Mouse (Mus musculus) lung, adult 2 months (tissue): ENCODE results near the gene Nek7. TPM values are rescaled to one million over a fixed set of nuclear protein-coding genes. Genes with fewer than 3 reads are reported as not detected.
A peak's percentile ranks its signal among the peaks of the same experiment; 100 is the strongest.

Source experiments
- DNase-seq: peaks from one replicate; pipeline ENCODE4 v3.0.0; 2022
- H3K4me1 ChIP-seq: fragments of 200-500 bp; 2 replicates; pipeline ENCODE4 v1.6.1; 2011; ENCODE audit warnings: low read length; ENCODE audit not compliant: control insufficient read depth, insufficient read depth
- H3K4me3 ChIP-seq: fragments of 200-500 bp; replicated peaks from 2 replicates; pipeline ENCODE3; 2011; ENCODE audit warnings: low read depth, mild to moderate bottlenecking, control low read depth, low read length; ENCODE audit errors: extremely low read depth
- CTCF ChIP-seq: fragments of 200-500 bp; IDR thresholded peaks from 2 replicates; pipeline ENCODE4 v1.5.1; 2011; ENCODE audit warnings: mild to moderate bottlenecking, low read length, control low read depth; ENCODE audit not compliant: insufficient read depth
- POLR2A ChIP-seq: fragments of 200-500 bp; IDR thresholded peaks from 2 replicates; pipeline ENCODE4 v1.6.1; 2011; ENCODE audit warnings: low read depth, mild to moderate bottlenecking, control low read depth, low read length, borderline replicate concordance; ENCODE audit errors: extremely low read depth
- WGBS: fragments of 180-500 bp; shearing (Covaris S2); methylation state at CpG from one replicate; pipeline ENCODE4 v1.1.7; 2018; 5-methylcytosine and 5-hydroxymethylcytosine counted together
- polyA plus RNA-seq: library from polyadenylated mRNA; depleted of rRNA; stranded (reverse); fragments of >200 nt; gene quantifications from 2 replicates; pipeline ENCODE4 v1.2.3, GENCODE M21; 2012; rRNA removed

The Nek7 gene
- 13.6 and 17.3 TPM in 2 replicates for polyA plus RNA-seq

DNA sequence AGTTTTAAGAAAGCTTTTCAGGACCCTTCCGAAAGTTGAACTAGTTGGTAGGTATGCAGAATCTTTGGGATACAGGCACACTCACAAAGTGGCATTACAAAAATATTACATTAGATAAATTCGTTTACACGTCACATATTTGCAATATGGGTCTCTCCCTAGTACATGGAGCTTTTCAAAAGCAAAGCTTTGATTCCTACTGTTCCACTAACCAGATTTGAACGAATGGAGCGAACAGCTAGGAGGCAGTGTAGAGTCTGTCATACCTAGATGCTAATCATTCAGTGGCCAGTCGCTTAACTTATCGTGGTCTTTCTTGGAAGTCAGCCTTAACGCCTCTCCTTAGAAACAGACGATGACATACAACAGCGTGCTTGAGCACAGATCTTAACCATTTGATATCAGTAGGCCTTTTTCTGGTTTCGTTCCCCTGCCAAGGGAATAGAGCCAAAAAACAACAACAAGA lies at the start of gene Nek7:
Gene Nek7 (minus strand): TSS at position 146 of the 466 bp plus-strand sequence.
- Histone ChIP-seq H3K4me3 (peak within 1 kb of the TSS; percentile 63), H3K4me1 (peaks cover 7% of the 10 kb centered on the region)
- DNase-seq: peak; percentile 25
- TF ChIP-seq POLR2A (no peak), CTCF (no peak)
- WGBS: 2% methylated on average over 11 of the region's 11 CpGs

GRCm38 (mm10) chr1:138662342-138662741 lies 42.4 kb upstream of the Nek7 start:
- DNase-seq: no peak
- Histone ChIP-seq H3K4me1 (no peaks in the 10 kb centered on the region), H3K4me3 (no peak overlapping the region)
- TF ChIP-seq POLR2A (no peak), CTCF (no peak)
- WGBS: 83% methylated on average over 2 of the region's 2 CpGs

DNA sequence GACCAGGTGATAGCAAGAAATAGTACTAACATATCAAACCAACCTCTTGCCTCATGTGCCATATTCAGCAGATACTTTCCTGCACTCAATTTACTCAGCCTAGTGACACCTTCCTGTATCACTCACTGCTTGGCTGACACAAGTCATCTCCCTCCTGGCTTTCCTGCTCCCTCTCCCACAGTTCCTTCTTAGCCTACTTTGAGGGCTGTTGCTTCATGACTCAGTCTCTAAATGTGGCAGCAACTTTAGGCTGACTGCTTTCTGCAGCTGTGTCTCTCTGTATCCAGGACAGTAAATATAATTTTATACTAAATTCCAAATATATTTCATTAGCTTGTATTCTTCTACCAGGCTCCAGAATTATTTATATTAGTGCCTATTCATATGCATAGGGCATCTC lies 34.3 kb upstream of the Nek7 start:
- DNase-seq: no peak
- no peak overlapping the region for H3K4me3 ChIP-seq
- no peak for TF ChIP-seq CTCF
- no peak for TF ChIP-seq POLR2A
- no peaks in the 10 kb centered on the region for H3K4me1 ChIP-seq

DNA sequence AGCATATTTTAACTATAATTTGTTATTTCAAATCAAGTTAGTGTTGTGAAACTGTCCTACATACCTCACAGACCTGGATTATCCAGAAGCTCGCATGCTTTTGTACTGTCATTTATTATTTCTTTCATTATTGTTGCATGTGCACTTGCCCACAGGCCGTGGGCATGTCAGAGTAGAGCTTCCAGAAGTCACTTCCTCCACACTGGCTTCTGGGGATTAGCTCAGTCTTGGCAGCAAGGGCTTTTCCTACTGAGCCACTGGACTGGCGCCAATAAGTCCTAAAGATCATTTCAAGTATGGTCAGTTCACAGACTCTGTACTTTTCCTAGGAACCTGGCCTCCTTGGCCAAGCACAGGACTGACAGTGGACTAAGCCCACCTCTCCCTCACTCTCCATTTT lies 25.1 kb upstream of the Nek7 start:
- 40% methylated on average over 3 of the region's 3 CpGs for WGBS
- TF ChIP-seq CTCF (no peak), POLR2A (no peak)
- no peak overlapping the region for H3K4me3 ChIP-seq
- no peaks in the 10 kb centered on the region for H3K4me1 ChIP-seq
- DNase-seq: no peak

GRCm38 (mm10) chr1:138643306-138643830 lies 23.4 kb upstream of the Nek7 start:
- H3K4me3 ChIP-seq: no peak overlapping the region
- H3K4me1 ChIP-seq: no peaks in the 10 kb centered on the region
- TF ChIP-seq POLR2A (no peak), CTCF (no peak)
- whole genome bisulfite sequencing: 76% methylated on average over 3 of the region's 3 CpGs
- DNase-seq: no peak

- WGBS: 51% methylated on average over 4 of the region's 4 CpGs
- no peak overlapping the region for H3K4me3 ChIP-seq
- H3K4me1 ChIP-seq: no peaks in the 10 kb centered on the region
- DNase-seq: no peak
- no peak for TF ChIP-seq POLR2A
- no peak for TF ChIP-seq CTCF
Measured at GRCm38 (mm10) chr1:138640934-138641461, 21.1 kb upstream of the Nek7 start.

- H3K4me3 ChIP-seq: no peak overlapping the region
- TF ChIP-seq CTCF: peak; percentile 65
- no peak for TF ChIP-seq POLR2A
- no peak for DNase-seq
- H3K4me1 ChIP-seq: no peaks in the 10 kb centered on the region
Measured at GRCm38 (mm10) chr1:138637850-138638249, 17.9 kb upstream of the Nek7 start.

DNA sequence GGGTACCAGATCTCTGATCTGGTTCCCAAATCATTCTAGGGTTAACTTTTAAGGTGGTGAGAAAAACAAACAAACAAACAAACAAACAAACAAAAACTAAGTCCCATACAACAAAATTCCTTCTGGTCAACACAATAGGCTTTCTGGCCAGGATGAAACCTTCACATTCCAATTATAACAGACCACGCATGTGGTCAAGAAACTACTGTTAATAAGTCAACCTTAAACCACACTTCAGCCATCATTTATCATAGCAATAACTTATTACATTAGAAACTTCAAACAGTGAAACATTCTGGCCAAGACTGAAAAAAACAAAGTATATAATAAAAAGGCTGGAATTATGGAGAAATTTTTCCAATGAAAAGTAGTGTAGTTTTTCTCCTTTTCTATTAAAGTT lies 14.6 kb upstream of the Nek7 start:
- no peak overlapping the region for H3K4me3 ChIP-seq
- no peaks in the 10 kb centered on the region for H3K4me1 ChIP-seq
- no peak for DNase-seq
- 93% methylated on average over 1 of the region's 1 CpGs for WGBS
- TF ChIP-seq POLR2A (no peak), CTCF (no peak)

GRCm38 (mm10) chr1:138628919-138629318 lies 9.0 kb upstream of the Nek7 start:
- no peak for DNase-seq
- no peak for TF ChIP-seq POLR2A
- no peak for TF ChIP-seq CTCF
- no peak overlapping the region for H3K4me3 ChIP-seq
- H3K4me1 ChIP-seq: no peaks in the 10 kb centered on the region
- 77% methylated on average over 4 of the region's 4 CpGs for WGBS

GRCm38 (mm10) chr1:138628486-138628885 lies 8.5 kb upstream of the Nek7 start:
- TF ChIP-seq CTCF (no peak), POLR2A (no peak)
- Histone ChIP-seq H3K4me3 (no peak overlapping the region), H3K4me1 (no peaks in the 10 kb centered on the region)
- DNase-seq: no peak
- 82% methylated on average over 3 of the region's 3 CpGs for WGBS
